10 mouse cellular contexts compared by ENCODE assay signal in the genomic region with DNA sequence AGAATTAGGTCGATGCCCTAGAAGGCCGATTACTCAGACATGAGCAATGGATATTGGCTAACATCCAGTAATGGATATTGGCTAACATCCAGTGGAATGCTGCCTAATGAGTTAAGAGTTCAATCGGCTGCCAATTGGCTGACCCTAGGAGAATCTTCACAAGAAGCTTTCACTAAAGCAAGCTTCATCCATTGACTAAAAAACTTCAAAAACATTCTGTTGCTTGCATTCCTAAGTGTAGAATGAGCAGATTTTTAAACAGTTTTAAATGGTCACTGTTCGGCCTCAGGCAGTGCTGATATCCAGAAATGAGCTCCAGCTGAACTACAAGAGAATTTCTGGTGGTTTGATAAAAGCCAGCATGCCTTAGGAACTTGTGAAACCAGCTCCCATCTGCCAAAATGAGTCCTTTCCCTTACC. TPM values are rescaled to one million over a fixed set of nuclear protein-coding genes. Genes with fewer than 3 reads are reported as not detected.
DNase-seq lines count a peak whose midpoint lies in the region; ATAC-seq lines count a peak whose summit lies in the region.
"Had no signal": no experiment of that assay in that cellular context is flagged by ENCODE, and none has a peak within 500 bp of the region (broad histone marks: within the 10 kb centered on the region; RNA-seq: fewer than 3 reads in every experiment).

No protein-coding gene starts in this region.

- H3K36me3 ChIP-seq in kidney, embryonic 16.5 days (ENCODE audit: insufficient read depth, low read length), result no peaks in the 10 kb centered on the region
- H3K36me3 ChIP-seq in lung, embryonic 16.5 days (ENCODE audit: control insufficient read depth, insufficient read depth, low read length), result no peaks in the 10 kb centered on the region

- H3K27me3 ChIP-seq in kidney, embryonic 16.5 days (ENCODE audit: insufficient read depth, low read length), result no peaks in the 10 kb centered on the region
- H3K27me3 ChIP-seq in lung, embryonic 16.5 days (ENCODE audit: control insufficient read depth, insufficient read depth, low read depth, low read length), result no peaks in the 10 kb centered on the region
- H3K27me3 ChIP-seq: megakaryocyte, embryonic 14.5 days had no signal

- ATAC-seq in kidney, embryonic 16.5 days (ENCODE audit: low FRiP score, low TSS enrichment), result no peak
- ATAC-seq in lung, embryonic 16.5 days (ENCODE audit: low read depth), result peak; percentile 88

- no peak overlapping the region for H3K27ac ChIP-seq in kidney, embryonic 16.5 days (ENCODE audit: low read length)
- peak overlapping the region; percentile 36; the same call in 1 of the 2 replicates for H3K27ac ChIP-seq in lung, embryonic 16.5 days (ENCODE audit: low read length)

- no peak overlapping the region for H3K9ac ChIP-seq in kidney, embryonic 16.5 days (replicated peaks; ENCODE audit: low read length)
- H3K9ac ChIP-seq in lung, embryonic 16.5 days (ENCODE audit: low read length), result no peak overlapping the region

- no peaks in the 10 kb centered on the region for H3K4me1 ChIP-seq in kidney, embryonic 16.5 days (ENCODE audit: insufficient read depth, low read length)
- peaks cover 3% of the 10 kb centered on the region; the same call in 1 of the 2 replicates for H3K4me1 ChIP-seq in lung, embryonic 16.5 days (replicated peaks; ENCODE audit: control insufficient read depth, insufficient read depth, low read length)
- H3K4me1 ChIP-seq: megakaryocyte, embryonic 14.5 days had no signal

- 0 out of 2 replicates have a peak, but pooled peaks cover 3% of the 10 kb centered on the region for H3K9me3 ChIP-seq in kidney, embryonic 16.5 days (ENCODE audit: low read length)
- H3K9me3 ChIP-seq in lung, embryonic 16.5 days (ENCODE audit: control insufficient read depth, low read length), result no peaks in the 10 kb centered on the region

- peak; percentile 62 to 78 for DNase-seq in cerebellum, postnatal 10 days
- no peak for DNase-seq in cerebellum, postnatal 36 days
- DNase-seq in kidney, adult 11 months, result peak; percentile 30
- peak; percentile 31 for DNase-seq in brain, adult 2 months (ENCODE audit: low read depth, low spot score)
- no peak for DNase-seq in spleen, postnatal 10 days (ENCODE audit: low spot score in 2 of 2)
- no peak for DNase-seq in ovary, postnatal 36 days (ENCODE audit: low spot score)
- DNase-seq: thymus, postnatal 4 days had no signal

- H3K4me3 ChIP-seq in kidney, embryonic 16.5 days (ENCODE audit: low read length), result no peak overlapping the region
- H3K4me3 ChIP-seq in lung, embryonic 16.5 days (ENCODE audit: low read length), result no peak overlapping the region
- H3K4me3 ChIP-seq: megakaryocyte, embryonic 14.5 days had no signal

- no peak overlapping the region for H3K4me2 ChIP-seq in kidney, embryonic 16.5 days (replicated peaks; ENCODE audit: low read depth, low read length)
- no peak overlapping the region for H3K4me2 ChIP-seq in lung, embryonic 16.5 days (ENCODE audit: low read depth, low read length)

- WGBS in kidney, embryonic 16.5 days, result 54% methylated on average over 4 of the region's 4 CpGs
- 24% methylated on average over 4 of the region's 4 CpGs for WGBS in lung, embryonic 16.5 days

RNA-seq across cellular contexts. Expression of gene Cenpe, which starts 56.8 kb away (rescaled TPM):
- polyA plus RNA-seq in kidney, embryonic 16.5 days (2015; fragmentation: Nextera tagmentation; extraction: Ambion mirVana), result 26.5 and 28.9 TPM in 2 replicates
- polyA plus RNA-seq in lung, embryonic 16.5 days (2015; fragmentation: Nextera tagmentation; extraction: Ambion mirVana), result 26.5 and 28.6 TPM in 2 replicates

Comparison
In these comparisons a context has a peak if more than half of its experiments do, and no peak if none do; other contexts are left out.
1. DNase-seq: peak in cerebellum, postnatal 10 days (2 of 2), kidney, adult 11 months (single experiment) and brain, adult 2 months (single experiment); none in cerebellum, postnatal 36 days (0 of 2), spleen, postnatal 10 days (0 of 2) and ovary, postnatal 36 days (single experiment).